Mouse (Mus musculus): ENCODE data around the gene Morn1. TPM values are rescaled to one million over a fixed set of nuclear protein-coding genes. Genes with fewer than 3 reads are reported as not detected.

Morn1 gene
- polyA plus RNA-seq, 1 experiment from 2014 or later: 5.1 TPM

GRCm38 (mm10) chr4:155144548-155145180 is 58.3 kb downstream of the Morn1 start:
- no peaks in the 10 kb centered on the region for H3K9me3 ChIP-seq (ENCODE audit: control insufficient read depth, low read length)
- no peak overlapping the region; the same call in 1 of the 2 replicates for H3K27ac ChIP-seq (ENCODE audit: low read depth, low read length)
- 52% methylated on average over 4 of the region's 4 CpGs for WGBS

GRCm38 (mm10) chr4:155146107-155146823 is 59.9 kb downstream of the Morn1 start:
- H3K4me1 ChIP-seq (ENCODE audit: control insufficient read depth, insufficient read depth, low read length): peaks cover 26% of the 10 kb centered on the region

More at GRCm38 (mm10) chr4:155144548-155145180, 58.3 kb downstream of the Morn1 start:
- DNase-seq (ENCODE audit: low spot score, missing footprints) (no peak), ATAC-seq (ENCODE audit: low FRiP score) (no peak)
- Histone ChIP-seq H3K4me1 (ENCODE audit: control insufficient read depth, insufficient read depth, low read length) (peaks cover 17% of the 10 kb centered on the region), H3K36me3 (ENCODE audit: control insufficient read depth, insufficient read depth, low read length) (no peaks in the 10 kb centered on the region), H3K9ac (ENCODE audit: low read length) (no peak overlapping the region), H3K27me3 (ENCODE audit: control insufficient read depth, insufficient read depth, low read length) (no peaks in the 10 kb centered on the region), H3K4me2 (no peak overlapping the region), H3K4me3 (ENCODE audit: low read depth, low read length) (no peak overlapping the region)

GRCm38 (mm10) chr4:155148453-155148852 is 62.1 kb downstream of the Morn1 start:
- ATAC-seq (ENCODE audit: low FRiP score): no peak
- DNase-seq (ENCODE audit: low spot score, missing footprints): no peak
- 85% methylated on average over 4 of the region's 4 CpGs for WGBS
- H3K4me2 ChIP-seq: no peak overlapping the region
- H3K27ac ChIP-seq (ENCODE audit: low read depth, low read length): no peak overlapping the region
- H3K9me3 ChIP-seq (ENCODE audit: control insufficient read depth, low read length): no peaks in the 10 kb centered on the region
- H3K9ac ChIP-seq (ENCODE audit: low read length): no peak overlapping the region
- peaks cover 27% of the 10 kb centered on the region for H3K4me1 ChIP-seq (ENCODE audit: control insufficient read depth, insufficient read depth, low read length)
- no peak overlapping the region for H3K4me3 ChIP-seq (ENCODE audit: low read depth, low read length)
- no peaks in the 10 kb centered on the region for H3K36me3 ChIP-seq (ENCODE audit: control insufficient read depth, insufficient read depth, low read length)
- H3K27me3 ChIP-seq (ENCODE audit: control insufficient read depth, insufficient read depth, low read length): no peaks in the 10 kb centered on the region

More at GRCm38 (mm10) chr4:155146107-155146823, 59.9 kb downstream of the Morn1 start:
- no peak for ATAC-seq (ENCODE audit: low FRiP score)
- Histone ChIP-seq H3K36me3 (ENCODE audit: control insufficient read depth, insufficient read depth, low read length) (no peaks in the 10 kb centered on the region), H3K4me3 (ENCODE audit: low read depth, low read length) (no peak overlapping the region), H3K9me3 (ENCODE audit: control insufficient read depth, low read length) (no peaks in the 10 kb centered on the region), H3K9ac (ENCODE audit: low read length) (no peak overlapping the region), H3K27me3 (ENCODE audit: control insufficient read depth, insufficient read depth, low read length) (no peaks in the 10 kb centered on the region), H3K27ac (ENCODE audit: low read depth, low read length) (no peak overlapping the region), H3K4me2 (no peak overlapping the region)
- 78% methylated on average over 14 of the region's 14 CpGs for WGBS
- no peak for DNase-seq (ENCODE audit: low spot score, missing footprints)

GRCm38 (mm10) chr4:155148910-155149698 is 62.7 kb downstream of the Morn1 start:
- WGBS: 81% methylated on average over 8 of the region's 8 CpGs
- no peak overlapping the region for H3K9ac ChIP-seq (ENCODE audit: low read length)
- no peak for DNase-seq (ENCODE audit: low spot score, missing footprints)

GRCm38 (mm10) chr4:155149941-155150275 is 63.5 kb downstream of the Morn1 start:
- DNase-seq (ENCODE audit: low spot score, missing footprints) (no peak), ATAC-seq (ENCODE audit: low FRiP score) (no peak)
- no peaks in the 10 kb centered on the region for H3K36me3 ChIP-seq (ENCODE audit: control insufficient read depth, insufficient read depth, low read length)
- no peaks in the 10 kb centered on the region for H3K9me3 ChIP-seq (ENCODE audit: control insufficient read depth, low read length)
- no peaks in the 10 kb centered on the region for H3K27me3 ChIP-seq (ENCODE audit: control insufficient read depth, insufficient read depth, low read length)
- peak overlapping the region; percentile 64 for H3K9ac ChIP-seq (ENCODE audit: low read length)
- no peak overlapping the region for H3K4me3 ChIP-seq (ENCODE audit: low read depth, low read length)
- no peak overlapping the region for H3K4me2 ChIP-seq
- 77% methylated on average over 6 of the region's 6 CpGs for WGBS
- H3K4me1 ChIP-seq (ENCODE audit: control insufficient read depth, insufficient read depth, low read length): peaks cover 13% of the 10 kb centered on the region
- H3K27ac ChIP-seq (ENCODE audit: low read depth, low read length): no peak overlapping the region

More at GRCm38 (mm10) chr4:155148910-155149698, 62.7 kb downstream of the Morn1 start:
- H3K27ac ChIP-seq (ENCODE audit: low read depth, low read length): no peak overlapping the region
- H3K4me1 ChIP-seq (ENCODE audit: control insufficient read depth, insufficient read depth, low read length): peaks cover 21% of the 10 kb centered on the region
- no peak for ATAC-seq (ENCODE audit: low FRiP score)
- H3K36me3 ChIP-seq (ENCODE audit: control insufficient read depth, insufficient read depth, low read length): no peaks in the 10 kb centered on the region
- no peaks in the 10 kb centered on the region for H3K9me3 ChIP-seq (ENCODE audit: control insufficient read depth, low read length)
- H3K4me3 ChIP-seq (ENCODE audit: low read depth, low read length): no peak overlapping the region
- H3K27me3 ChIP-seq (ENCODE audit: control insufficient read depth, insufficient read depth, low read length): no peaks in the 10 kb centered on the region
- H3K4me2 ChIP-seq: no peak overlapping the region

GRCm38 (mm10) chr4:155150276-155151113 is 64.1 kb downstream of the Morn1 start:
- peak overlapping the region; percentile 64 for H3K9ac ChIP-seq (ENCODE audit: low read length)
- peak; percentile 97 for DNase-seq (ENCODE audit: low spot score, missing footprints)
- ATAC-seq (ENCODE audit: low FRiP score): peak; percentile 80
- peak overlapping the region; percentile 36 for H3K4me3 ChIP-seq (ENCODE audit: low read depth, low read length)
- no peaks in the 10 kb centered on the region for H3K9me3 ChIP-seq (ENCODE audit: control insufficient read depth, low read length)
- no peaks in the 10 kb centered on the region for H3K27me3 ChIP-seq (ENCODE audit: control insufficient read depth, insufficient read depth, low read length)
- no peak overlapping the region for H3K27ac ChIP-seq (ENCODE audit: low read depth, low read length)
- peaks cover 11% of the 10 kb centered on the region for H3K4me1 ChIP-seq (ENCODE audit: control insufficient read depth, insufficient read depth, low read length)
- H3K4me2 ChIP-seq: peak overlapping the region; percentile 85
- WGBS: 7% methylated on average over 68 of the region's 73 CpGs
- H3K36me3 ChIP-seq (ENCODE audit: control insufficient read depth, insufficient read depth, low read length): no peaks in the 10 kb centered on the region

- Histone ChIP-seq H3K4me1 (ENCODE audit: control insufficient read depth, insufficient read depth, low read length) (peaks cover 11% of the 10 kb centered on the region), H3K27ac (ENCODE audit: low read depth, low read length) (no peak overlapping the region)
- ATAC-seq (ENCODE audit: low FRiP score): no peak
Measured at GRCm38 (mm10) chr4:155151221-155151788, 64.9 kb downstream of the Morn1 start.

GRCm38 (mm10) chr4:155151845-155152244 is 65.5 kb downstream of the Morn1 start:
- no peak overlapping the region for H3K27ac ChIP-seq (ENCODE audit: low read depth, low read length)
- DNase-seq (ENCODE audit: low spot score, missing footprints) (no peak), ATAC-seq (ENCODE audit: low FRiP score) (no peak)
- WGBS: 85% methylated on average over 4 of the region's 4 CpGs
- H3K9ac ChIP-seq (ENCODE audit: low read length): no peak overlapping the region
- peaks cover 6% of the 10 kb centered on the region for H3K36me3 ChIP-seq (ENCODE audit: control insufficient read depth, insufficient read depth, low read length)
- peaks cover 11% of the 10 kb centered on the region for H3K4me1 ChIP-seq (ENCODE audit: control insufficient read depth, insufficient read depth, low read length)
- no peaks in the 10 kb centered on the region for H3K27me3 ChIP-seq (ENCODE audit: control insufficient read depth, insufficient read depth, low read length)
- no peaks in the 10 kb centered on the region for H3K9me3 ChIP-seq (ENCODE audit: control insufficient read depth, low read length)
- no peak overlapping the region for H3K4me3 ChIP-seq (ENCODE audit: low read depth, low read length)
- H3K4me2 ChIP-seq: no peak overlapping the region

More at GRCm38 (mm10) chr4:155151221-155151788, 64.9 kb downstream of the Morn1 start:
- no peak for DNase-seq (ENCODE audit: low spot score, missing footprints)
- H3K36me3 ChIP-seq (ENCODE audit: control insufficient read depth, insufficient read depth, low read length): peaks cover 2% of the 10 kb centered on the region; the same call in 1 of the 2 replicates
- no peaks in the 10 kb centered on the region for H3K9me3 ChIP-seq (ENCODE audit: control insufficient read depth, low read length)
- peak overlapping the region; percentile 64 for H3K9ac ChIP-seq (ENCODE audit: low read length)
- H3K27me3 ChIP-seq (ENCODE audit: control insufficient read depth, insufficient read depth, low read length): no peaks in the 10 kb centered on the region
- H3K4me2 ChIP-seq: peak overlapping the region; percentile 85
- WGBS: 54% methylated on average over 12 of the region's 12 CpGs
- H3K4me3 ChIP-seq (ENCODE audit: low read depth, low read length): peak overlapping the region; percentile 36
